Mouse (Mus musculus) left cerebral cortex, adult 2 months (tissue): ENCODE results near the gene Ints3. TPM values are rescaled to one million over a fixed set of nuclear protein-coding genes. Genes with fewer than 3 reads are reported as not detected.

ENCODE experiments used
- DNase-seq, 2 experiments: peaks; one replicate each; pipeline ENCODE4 v3.0.0; 2021 to 2022; ENCODE audit warnings: low spot score in 2 of 2, mixed read lengths in 1 of 2; ENCODE audit errors: extremely low spot score in 1 of 2
- H3K27ac ChIP-seq: fragments of 200-600 bp; 2 replicates; pipeline ENCODE4 v1.8.1; 2022
- H3K4me3 ChIP-seq: fragments of 200-600 bp; 2 replicates; pipeline ENCODE4 v1.8.1; 2022
- CTCF ChIP-seq: fragments of 200-600 bp; IDR thresholded peaks from 2 replicates; pipeline ENCODE4 v1.8.1; 2022; ENCODE audit warnings: antibody characterized with exemption, mild to moderate bottlenecking, moderate library complexity
- intact Hi-C: fragments of 180-260 bp; cut with DNase I; formaldehyde crosslinking; loops from one replicate; pipeline ENCODE4 v1.15.1; 2025
- total RNA-seq, 2 experiments: library from RNA; stranded (reverse); gene quantifications; 2 replicates each; pipeline ENCODE4 v1.2.3; 2021

Ints3 gene
- total RNA-seq, 2 experiments from 2014 or later: 62.1 to 65.7 TPM

GRCm38 (mm10) chr3:90408721-90409120, 24.7 kb downstream of the Ints3 start:
- TF ChIP-seq CTCF: no peak
- intact Hi-C loops: no loop called here

GRCm38 (mm10) chr3:90406414-90406813, 27.0 kb downstream of the Ints3 start:
- intact Hi-C loops: no loop called here
- no peak for DNase-seq
- no peak for TF ChIP-seq CTCF
- Histone ChIP-seq H3K27ac (no peak overlapping the region), H3K4me3 (no peak overlapping the region)

More at GRCm38 (mm10) chr3:90408721-90409120, 24.7 kb downstream of the Ints3 start:
- Histone ChIP-seq H3K4me3 (no peak overlapping the region), H3K27ac (no peak overlapping the region)
- DNase-seq: no peak

- no peak for DNase-seq
- TF ChIP-seq CTCF: no peak
- no peak overlapping the region for H3K4me3 ChIP-seq
- no peak overlapping the region for H3K27ac ChIP-seq
- intact Hi-C loops: no loop called here
Observed at GRCm38 (mm10) chr3:90404609-90405008, 28.8 kb downstream of the Ints3 start.

GRCm38 (mm10) chr3:90404121-90404520, 29.3 kb downstream of the Ints3 start:
- no peak overlapping the region for H3K4me3 ChIP-seq
- no peak for DNase-seq
- no peak for TF ChIP-seq CTCF
- intact Hi-C loops: no loop called here
- H3K27ac ChIP-seq: no peak overlapping the region

GRCm38 (mm10) chr3:90400993-90401392, 32.4 kb downstream of the Ints3 start:
- Histone ChIP-seq H3K27ac (no peak overlapping the region), H3K4me3 (no peak overlapping the region)
- intact Hi-C loops: no loop called here
- no peak for TF ChIP-seq CTCF
- DNase-seq: no peak

GRCm38 (mm10) chr3:90395629-90396028, 37.8 kb downstream of the Ints3 start:
- H3K27ac ChIP-seq: no peak overlapping the region
- no peak overlapping the region for H3K4me3 ChIP-seq
- TF ChIP-seq CTCF: no peak
- DNase-seq: no peak
- intact Hi-C loops: no loop called here

GRCm38 (mm10) chr3:90392661-90393060, 40.8 kb downstream of the Ints3 start:
- Histone ChIP-seq H3K4me3 (no peak overlapping the region), H3K27ac (no peak overlapping the region)
- intact Hi-C loops: no loop called here
- DNase-seq: no peak
- TF ChIP-seq CTCF: no peak

GRCm38 (mm10) chr3:90391941-90392340, 41.5 kb downstream of the Ints3 start:
- Histone ChIP-seq H3K27ac (no peak overlapping the region; the same call in 1 of the 2 replicates), H3K4me3 (no peak overlapping the region)
- no peak for TF ChIP-seq CTCF
- intact Hi-C loops: no loop called here
- no peak for DNase-seq

GRCm38 (mm10) chr3:90391004-90391403, 42.4 kb downstream of the Ints3 start:
- no peak for DNase-seq
- Histone ChIP-seq H3K27ac (no peak overlapping the region), H3K4me3 (no peak overlapping the region)
- intact Hi-C loops: no loop called here
- no peak for TF ChIP-seq CTCF

GRCm38 (mm10) chr3:90389511-90390490, 43.6 kb downstream of the Ints3 start, which contains the start of gene Slc27a3:
Gene Slc27a3 (minus strand): TSS chr3:90389938.
- Histone ChIP-seq H3K4me3 (peak within 1 kb of the TSS; percentile 60), H3K27ac (peak within 1 kb of the TSS; percentile 45)
- no peak for TF ChIP-seq CTCF
- intact Hi-C loops: loop anchor here (5.0 kb wide), 1 partner anchor 872 kb away; no protein-coding TSS in a partner anchor
- DNase-seq: peak; percentile 25 to 54

GRCm38 (mm10) chr3:90388726-90389510, 44.5 kb downstream of the Ints3 start:
- peak in 1 of 2 experiments; percentile 35 for DNase-seq
- H3K4me3 ChIP-seq: peak overlapping the region; percentile 60
- H3K27ac ChIP-seq: peak overlapping the region; percentile 45
- peak; percentile 4 for TF ChIP-seq CTCF
- intact Hi-C loops: loop anchor here (5.0 kb wide), 1 partner anchor 872 kb away; no protein-coding TSS in a partner anchor

GRCm38 (mm10) chr3:90388192-90388591, 45.2 kb downstream of the Ints3 start:
- H3K4me3 ChIP-seq: no peak overlapping the region; the same call in 1 of the 2 replicates
- no peak for TF ChIP-seq CTCF
- intact Hi-C loops: loop anchor here (5.0 kb wide), 1 partner anchor 871 kb away; no protein-coding TSS in a partner anchor
- H3K27ac ChIP-seq: no peak overlapping the region
- no peak for DNase-seq
